Mouse (Mus musculus) spleen, adult 2 months (tissue): Measurements from ENCODE around the gene Cntnap5a.

Experiments used
- CTCF ChIP-seq: fragments of 200-500 bp; IDR thresholded peaks from 2 replicates; pipeline ENCODE4 v1.5.1; 2011; ENCODE audit warnings: mild to moderate bottlenecking, inconsistent platforms; ENCODE audit not compliant: insufficient read depth, insufficient read length, insufficient replicate concordance; ENCODE audit errors: extremely low read depth
- POLR2A ChIP-seq: fragments of 200-500 bp; IDR thresholded peaks from 2 replicates; pipeline ENCODE4 v1.6.1; 2011; ENCODE audit warnings: low read depth, low read length, inconsistent platforms

- TF ChIP-seq CTCF (no peak), POLR2A (no peak)
Measured at GRCm38 (mm10) chr1:115990204-115990603, 305.6 kb downstream of the Cntnap5a start.
